8 mouse cellular contexts compared by ENCODE assay signal in genomic region chr11:34008214-34008613, GRCm38 (mm10).
DNase-seq lines count a peak whose midpoint lies in the region.

No protein-coding gene starts in this region.

- DNase-seq in 416B (ENCODE audit: low read depth) (peak; percentile 94), liver (peak; percentile 29)
- DNase-seq in CD4-positive helper T cell, adult 2 months (ENCODE audit: low read depth, low spot score) = peak; percentile 78
- peak; percentile 58 to 63 for DNase-seq in natural killer cell, adult 2 months (ENCODE audit: low spot score in 2 of 2)
- DNase-seq in cerebellum, postnatal 4 days (ENCODE audit: low spot score in 2 of 2) = no peak
- DNase-seq in frontal cortex, postnatal 25 days (ENCODE audit: low spot score in 2 of 2) = no peak
- no peak for DNase-seq in kidney, postnatal 10 days
- no peak for DNase-seq in retina, postnatal 1 day

Comparison
In these comparisons a context has a peak if more than half of its experiments do, and no peak if none do; other contexts are left out.
1. DNase-seq: peak in 416B (single experiment), CD4-positive helper T cell, adult 2 months (single experiment), liver (single experiment) and natural killer cell, adult 2 months (2 of 2); none in cerebellum, postnatal 4 days (0 of 2), frontal cortex, postnatal 25 days (0 of 2), kidney, postnatal 10 days (single experiment) and retina, postnatal 1 day (single experiment).